In genomic region chr3:157947383-157948280, GRCm38 (mm10) we compare ENCODE assay signal across 8 mouse cellular contexts. TPM values are rescaled to one million over a fixed set of nuclear protein-coding genes. Genes with fewer than 3 reads are reported as not detected.
DNase-seq lines count a peak whose midpoint lies in the region; ATAC-seq and TF ChIP-seq lines count a peak whose summit lies in the region.

No protein-coding gene starts in this region.

- TF ChIP-seq CTCF in thymus, adult 2 months (IDR thresholded peaks at IDR 0.05; ENCODE audit: borderline replicate concordance, control insufficient read depth, extremely low read depth, insufficient read depth, low read length, poor library complexity): no peak
- TF ChIP-seq CTCF in forebrain, postnatal 0 days (IDR thresholded peaks at IDR 0.05; ENCODE audit: low read depth): no peak

- H3K27me3 ChIP-seq in thymus, adult 2 months (ENCODE audit: control insufficient read depth, insufficient read depth, low read length): no peaks in the 10 kb centered on the region
- no peaks in the 10 kb centered on the region for H3K27me3 ChIP-seq in forebrain, postnatal 0 days (ENCODE audit: insufficient read depth, low read length)
- 0 out of 2 replicates have a peak, but pooled peaks cover 3% of the 10 kb centered on the region for H3K27me3 ChIP-seq in liver, embryonic 15.5 days
- H3K27me3 ChIP-seq in myocyte (ENCODE audit: control insufficient read depth, insufficient read depth, insufficient read length): no peaks in the 10 kb centered on the region

- H3K79me2 ChIP-seq in myocyte (ENCODE audit: control insufficient read depth, insufficient read depth): peaks cover 52% of the 10 kb centered on the region

- ATAC-seq in forebrain, postnatal 0 days: peak; percentile 59
- peak; percentile 74 for ATAC-seq in liver, embryonic 15.5 days (ENCODE audit: insufficient read depth)

- peak overlapping the region; percentile 79 for H3K4me2 ChIP-seq in forebrain, postnatal 0 days (ENCODE audit: low read depth)
- peak overlapping the region; percentile 80 for H3K4me2 ChIP-seq in liver, embryonic 15.5 days
- peak overlapping the region; percentile 95 for H3K4me2 ChIP-seq in myocyte (ENCODE audit: low read depth)

- peak overlapping the region; percentile 89 for H3K9ac ChIP-seq in forebrain, postnatal 0 days
- peak overlapping the region; percentile 98 for H3K9ac ChIP-seq in liver, embryonic 15.5 days

- under 1% methylated on average over 93 of the region's 93 CpGs for WGBS in thymus, adult 2 months
- under 1% methylated on average over 74 of the region's 93 CpGs for WGBS in forebrain, postnatal 0 days
- under 1% methylated on average over 86 of the region's 93 CpGs for WGBS in liver, embryonic 15.5 days (ENCODE audit: insufficient replicate concordance)

- peak overlapping the region; percentile 76 for H3ac ChIP-seq in myocyte (ENCODE audit: control insufficient read depth, insufficient read length)

- H3K4me3 ChIP-seq in thymus, adult 2 months (ENCODE audit: control insufficient read depth, insufficient read depth, low read length): peak overlapping the region; percentile 79
- peak overlapping the region; percentile 70 for H3K4me3 ChIP-seq in forebrain, postnatal 0 days (ENCODE audit: low read depth, low read length)
- H3K4me3 ChIP-seq in liver, embryonic 15.5 days (replicated peaks): peak overlapping the region; percentile 97
- H3K4me3 ChIP-seq in myocyte: peak overlapping the region; percentile 60

- TF ChIP-seq POLR2A in thymus, adult 2 months (IDR thresholded peaks at IDR 0.05; ENCODE audit: control insufficient read depth, extremely low read depth, insufficient read depth, low read length, poor library complexity): no peak
- TF ChIP-seq POLR2A in myocyte (IDR thresholded peaks at IDR 0.05; ENCODE audit: insufficient read length, low read depth): peak; percentile 21

- H3K27ac ChIP-seq in thymus, adult 2 months (ENCODE audit: control insufficient read depth, insufficient read depth, low read length): no peak overlapping the region; the same call in 1 of the 2 replicates
- H3K27ac ChIP-seq in forebrain, postnatal 0 days (ENCODE audit: low read depth, low read length): peak overlapping the region; percentile 93
- peak overlapping the region; percentile 98 for H3K27ac ChIP-seq in liver, embryonic 15.5 days (replicated peaks)

- H3K4me1 ChIP-seq in thymus, adult 2 months (replicated peaks; ENCODE audit: control insufficient read depth, insufficient read depth, low read length): peaks cover 5% of the 10 kb centered on the region; the same call in 1 of the 2 replicates
- H3K4me1 ChIP-seq in forebrain, postnatal 0 days (ENCODE audit: insufficient read depth): peaks cover 5% of the 10 kb centered on the region; the same call in 1 of the 2 replicates
- H3K4me1 ChIP-seq in liver, embryonic 15.5 days (replicated peaks): peaks cover 22% of the 10 kb centered on the region

- no peaks in the 10 kb centered on the region for H3K36me3 ChIP-seq in thymus, adult 2 months (ENCODE audit: control insufficient read depth, insufficient read depth, low read length)
- H3K36me3 ChIP-seq in forebrain, postnatal 0 days (ENCODE audit: insufficient read depth): no peaks in the 10 kb centered on the region
- peaks cover 7% of the 10 kb centered on the region; the same call in 1 of the 2 replicates for H3K36me3 ChIP-seq in liver, embryonic 15.5 days (replicated peaks)
- H3K36me3 ChIP-seq in myocyte (ENCODE audit: control insufficient read depth, insufficient read depth): no peaks in the 10 kb centered on the region

- no peaks in the 10 kb centered on the region for H3K9me3 ChIP-seq in forebrain, postnatal 0 days (ENCODE audit: low read length)
- H3K9me3 ChIP-seq in liver, embryonic 15.5 days (replicated peaks): no peaks in the 10 kb centered on the region

- peak; percentile 57 for DNase-seq in thymus, adult 2 months
- DNase-seq in thymus, postnatal 25 days: no peak
- peak; percentile 39 for DNase-seq in c-Kit-positive CD71-positive TER-119-positive erythroid progenitor cells, embryonic 14.5 days (ENCODE audit: low spot score)
- no peak for DNase-seq in forebrain, postnatal 0 days
- DNase-seq in kidney, adult 11 months: peak; percentile 73
- peak; percentile 67 for DNase-seq in thymus, postnatal 4 days

TF ChIP-seq in myocyte, 11 proteins besides CTCF, POLR2A, EP300 and RAD21:
- TF ChIP-seq TCF12 (IDR thresholded peaks at IDR 0.05; ENCODE audit: insufficient read depth, poor library complexity, severe bottlenecking): no peak
- peak in 1 of 3 experiments; percentile 16 for TF ChIP-seq MYOG (IDR thresholded peaks at IDR 0.05; ENCODE audit: control insufficient read depth in 1 of 3, insufficient read depth in 1 of 3, insufficient read length in 2 of 3, low read depth in 2 of 3)
- peak in 1 of 3 experiments; percentile 20 for TF ChIP-seq MYOD1 (IDR thresholded peaks at IDR 0.05; ENCODE audit: control insufficient read depth in 1 of 3, insufficient read length in 2 of 3, low read depth in 2 of 3)

RNA-seq across cellular contexts. Expression of gene Ankrd13c, which starts 0.6 kb away (rescaled TPM):
- 18.7 and 24.8 TPM in 2 replicates for polyA plus RNA-seq in thymus, adult 2 months (2012; rRNA removed)
- total RNA-seq in forebrain, postnatal 0 days (2014; rRNA removed): 31.3 and 39.0 TPM in 2 replicates
- polyA plus RNA-seq in forebrain, postnatal 0 days (2015; fragmentation: Nextera tagmentation; extraction: Ambion mirVana): 16.4 and 22.0 TPM in 2 replicates
- 10.2 and 12.2 TPM in 2 replicates for polyA plus RNA-seq in liver, embryonic 15.5 days (2015; fragmentation: Nextera tagmentation; extraction: Ambion mirVana)
- polyA plus RNA-seq in myocyte (2012; fragmentation: generic; extraction: Trizol): 19.9 TPM

RNA-seq across cellular contexts. Expression of gene Cth, which starts 22.8 kb away (rescaled TPM):
- polyA plus RNA-seq in thymus, adult 2 months (2012; rRNA removed): 2.5 and 3.8 TPM in 2 replicates
- 2.1 and 3.2 TPM in 2 replicates for total RNA-seq in forebrain, postnatal 0 days (2014; rRNA removed)
- 1.7 and 2.1 TPM in 2 replicates for polyA plus RNA-seq in forebrain, postnatal 0 days (2015; fragmentation: Nextera tagmentation; extraction: Ambion mirVana)
- 50.2 and 53.7 TPM in 2 replicates for polyA plus RNA-seq in liver, embryonic 15.5 days (2015; fragmentation: Nextera tagmentation; extraction: Ambion mirVana)
- 66.6 TPM for polyA plus RNA-seq in myocyte (2012; fragmentation: generic; extraction: Trizol)

Comparison
In these comparisons a context has a peak if more than half of its experiments do, and no peak if none do; other contexts are left out.
1. DNase-seq: peak in thymus, adult 2 months (single experiment), c-Kit-positive CD71-positive TER-119-positive erythroid progenitor cells, embryonic 14.5 days (single experiment), kidney, adult 11 months (single experiment) and thymus, postnatal 4 days (single experiment); none in thymus, postnatal 25 days (single experiment) and forebrain, postnatal 0 days (single experiment).
2. RNA of gene Cth, which starts 22.8 kb away (polyA plus RNA-seq): 66.6 TPM in myocyte (single experiment) and 50.2 to 53.7 TPM in liver, embryonic 15.5 days; 2.5 to 3.8 TPM in thymus, adult 2 months and 1.7 to 2.1 TPM in forebrain, postnatal 0 days; every median in the first group is over 10 times any median in the second.
3. Peak in every context shown above with its lines, with median percentiles within 50 percentile points of each other: H3K4me3 ChIP-seq and H3K4me2 ChIP-seq.